Mouse (Mus musculus): Measurements from ENCODE around the gene Baiap2l1.

DNA sequence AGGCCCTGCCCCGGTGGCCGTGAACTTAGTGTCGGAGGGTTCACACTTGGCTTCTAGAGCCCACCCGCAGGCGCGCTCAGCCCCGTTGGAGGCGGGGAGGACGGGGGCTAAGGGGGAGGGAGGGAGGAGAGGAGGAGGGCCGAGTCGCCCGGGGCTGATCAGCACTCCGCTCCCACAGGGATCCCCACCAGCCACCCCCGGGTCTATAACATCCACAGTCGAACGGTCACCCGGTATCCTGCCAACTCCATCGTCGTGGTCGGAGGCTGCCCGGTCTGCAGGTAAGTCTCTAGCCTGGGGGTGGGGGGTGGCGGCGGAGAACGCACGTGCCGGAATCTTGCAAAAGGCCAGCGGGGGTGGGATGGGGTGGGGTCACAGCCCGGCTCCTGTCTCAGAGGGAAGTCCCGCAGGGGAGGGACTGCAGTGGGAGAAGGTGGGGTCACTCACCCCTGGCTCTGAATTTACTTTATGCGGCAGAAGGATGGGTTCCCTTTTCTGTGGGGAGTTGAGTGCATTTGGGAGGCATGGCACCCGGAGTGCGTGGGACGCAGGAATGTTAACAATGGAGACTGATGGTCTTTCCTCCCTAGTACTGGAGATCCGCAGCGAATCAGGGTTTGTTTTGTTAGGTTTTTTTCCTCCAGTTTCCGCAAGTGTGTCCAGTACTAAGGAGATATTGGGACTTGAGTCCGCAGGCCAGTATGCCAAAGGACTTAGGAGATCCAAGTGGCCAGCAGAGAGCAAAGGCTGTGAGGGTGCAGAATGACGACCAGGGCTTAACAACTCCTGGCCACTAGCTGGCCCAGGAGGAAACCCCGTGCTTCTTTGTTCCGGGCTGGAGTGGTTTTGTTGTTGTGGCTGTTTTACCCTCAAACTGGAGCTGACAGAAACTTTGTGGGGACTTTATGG, 102.0 kb downstream of the Baiap2l1 start:
- no peak for TF ChIP-seq CTCF (IDR thresholded peaks at IDR 0.05; ENCODE audit: extremely low read depth, insufficient read depth, low read length)
- TF ChIP-seq POLR2A (IDR thresholded peaks at IDR 0.05; ENCODE audit: extremely low read depth, insufficient read depth, low read length): no peak
